Mouse (Mus musculus) testis, adult 2 months (tissue): Measurements from ENCODE around the gene Ptpdc1.

Experiments used
- CTCF ChIP-seq: fragments of 200-500 bp; IDR thresholded peaks from 2 replicates; pipeline ENCODE4 v1.5.1; 2012; ENCODE audit warnings: low read depth, mild to moderate bottlenecking, inconsistent platforms, low read length, moderate library complexity; ENCODE audit not compliant: control insufficient read depth, insufficient read depth, insufficient replicate concordance
- POLR2A ChIP-seq: fragments of 200-500 bp; IDR thresholded peaks from 2 replicates; pipeline ENCODE4 v1.6.1; 2012; ENCODE audit warnings: low read depth, mild to moderate bottlenecking, inconsistent platforms, low read length, moderate library complexity; ENCODE audit not compliant: control insufficient read depth

- no peak for TF ChIP-seq CTCF
- TF ChIP-seq POLR2A, result no peak
Observed at GRCm38 (mm10) chr13:48571298-48571697, 54.2 kb downstream of the Ptpdc1 start.
